Mouse (Mus musculus): Measurements from ENCODE around the gene Cask. TPM values are rescaled to one million over a fixed set of nuclear protein-coding genes. Genes with fewer than 3 reads are reported as not detected.

Gene Cask
- total and polyA plus RNA-seq, 3 experiments: 9.4 to 13.3 TPM; not detected in 1

DNA sequence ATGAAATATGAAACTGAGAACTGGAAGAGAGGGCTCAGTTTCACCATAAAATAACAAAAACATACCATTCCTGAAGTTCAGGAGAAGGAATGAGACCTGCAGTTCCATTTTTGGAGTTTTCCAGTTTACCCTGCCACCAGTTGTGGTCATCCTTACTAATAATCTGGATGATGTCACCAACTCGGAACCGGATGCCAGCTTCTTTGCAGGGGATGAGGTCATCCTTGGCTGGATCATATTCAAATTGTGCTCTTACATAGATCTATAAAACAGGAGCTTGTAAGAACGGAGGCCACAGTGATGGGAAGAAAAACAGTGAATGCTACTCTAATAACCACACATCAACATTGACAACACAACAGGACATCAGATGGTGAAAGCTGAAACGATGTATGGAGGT is 302.1 kb downstream of the Cask start:
- H3K27me3 ChIP-seq (ENCODE audit: control insufficient read depth in 1 of 2, insufficient read depth in 2 of 2, low read length in 2 of 2): no peaks in the 10 kb centered on the region
- DNase-seq (ENCODE audit: low read depth, low spot score): no peak
- H3K9me3 ChIP-seq (replicated peaks; ENCODE audit: insufficient read depth, low read length): no peaks in the 10 kb centered on the region
- no peaks in the 10 kb centered on the region for H3K4me1 ChIP-seq (ENCODE audit: control insufficient read depth in 1 of 2, insufficient read depth in 2 of 2, low read length in 2 of 2)
- H3K36me3 ChIP-seq (ENCODE audit: control insufficient read depth in 1 of 2, insufficient read depth in 2 of 2, low read length in 2 of 2): no peaks in the 10 kb centered on the region; a peak in 1 of 4 replicates
- H3K9ac ChIP-seq (ENCODE audit: control insufficient read depth, low read depth, low read length, poor library complexity, severe bottlenecking): no peak overlapping the region
- H3K27ac ChIP-seq (ENCODE audit: control insufficient read depth, low read depth, low read length): no peak overlapping the region
- H3K4me3 ChIP-seq (ENCODE audit: control insufficient read depth in 1 of 2, insufficient read depth in 1 of 2, low read depth in 2 of 2, low read length in 2 of 2): no peak overlapping the region
- H3K79me2 ChIP-seq (ENCODE audit: control insufficient read depth, insufficient read depth, low read length, poor library complexity): no peaks in the 10 kb centered on the region
- TF ChIP-seq ZMIZ1 (IDR thresholded peaks at IDR 0.05; ENCODE audit: low read depth, low read length): no peak
- no peak for TF ChIP-seq MAFK (IDR thresholded peaks at IDR 0.05; ENCODE audit: borderline replicate concordance, low read depth, low read length)
- no peak for TF ChIP-seq TAL1 (IDR thresholded peaks at IDR 0.05; ENCODE audit: low read length)
- TF ChIP-seq POLR2AphosphoS5 (IDR thresholded peaks at IDR 0.05; ENCODE audit: borderline replicate concordance, low read depth, low read length): no peak
- no peak for TF ChIP-seq ZC3H11A (IDR thresholded peaks at IDR 0.05; ENCODE audit: low read depth, low read length)
- no peak for TF ChIP-seq CHD2 (IDR thresholded peaks at IDR 0.05; ENCODE audit: low read length)
- TF ChIP-seq TBP (IDR thresholded peaks at IDR 0.05; ENCODE audit: low read depth, low read length): no peak

DNA sequence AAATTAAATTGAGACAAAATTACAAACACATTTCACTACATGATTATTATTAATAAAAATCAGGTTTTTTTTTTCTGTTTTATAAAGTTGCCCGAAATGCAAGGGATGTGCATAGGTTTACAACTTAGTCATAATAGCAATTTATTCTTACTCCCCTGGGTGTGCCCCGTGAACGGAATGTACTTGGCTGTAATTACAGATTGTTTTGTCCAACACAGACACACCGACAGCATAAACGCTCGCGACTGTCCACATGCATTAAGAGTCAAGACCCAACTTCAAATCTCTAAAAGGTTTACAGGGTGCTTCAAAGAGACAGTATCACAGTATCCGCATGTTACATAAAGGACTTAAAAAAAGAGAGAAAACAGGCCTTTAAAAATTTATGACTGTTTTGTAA is 329.9 kb downstream of the Cask start:
- H3K36me3 ChIP-seq (ENCODE audit: control insufficient read depth in 1 of 2, insufficient read depth in 2 of 2, low read length in 2 of 2): peaks cover 0 to 3% of the 10 kb centered on the region in 2 experiments; a peak in 1 of 4 replicates
- TF ChIP-seq JUND (IDR thresholded peaks at IDR 0.05; ENCODE audit: low read depth, low read length): no peak
- TF ChIP-seq UBTF (IDR thresholded peaks at IDR 0.05; ENCODE audit: borderline replicate concordance, insufficient read depth, low read depth, low read length): no peak

DNA sequence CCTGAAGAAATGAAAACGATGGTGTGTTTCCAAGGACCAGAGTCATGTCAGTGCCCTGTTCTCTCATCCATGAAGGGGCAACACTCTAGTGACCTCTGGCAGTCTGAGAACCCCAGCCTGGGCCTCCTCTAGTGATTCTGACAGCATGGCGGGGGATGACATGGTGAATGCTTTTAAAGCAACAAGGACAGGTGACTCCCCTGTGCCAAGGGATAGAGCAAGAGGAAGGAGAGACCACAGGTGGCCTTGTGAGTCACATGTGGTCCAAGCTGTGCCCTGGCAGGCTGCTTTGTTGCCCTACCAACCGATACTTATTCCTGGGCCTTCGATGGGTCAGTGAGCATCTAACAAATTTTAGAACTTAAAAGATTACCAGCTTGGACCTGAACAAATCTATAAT is 330.6 kb downstream of the Cask start:
- Histone ChIP-seq H3K4me1 (ENCODE audit: control insufficient read depth in 1 of 2, insufficient read depth in 2 of 2, low read length in 2 of 2) (peaks cover 0 to 17% of the 10 kb centered on the region in 2 experiments; a peak in 2 of 4 replicates), H3K4me3 (ENCODE audit: control insufficient read depth in 1 of 2, insufficient read depth in 1 of 2, low read depth in 2 of 2, low read length in 2 of 2) (no peak overlapping the region), H3K9me3 (replicated peaks; ENCODE audit: insufficient read depth, low read length) (no peaks in the 10 kb centered on the region), H3K27ac (ENCODE audit: control insufficient read depth, low read depth, low read length) (no peak overlapping the region), H3K27me3 (ENCODE audit: control insufficient read depth in 1 of 2, insufficient read depth in 2 of 2, low read length in 2 of 2) (no peaks in the 10 kb centered on the region), H3K9ac (ENCODE audit: control insufficient read depth, low read depth, low read length, poor library complexity, severe bottlenecking) (no peak overlapping the region), H3K36me3 (ENCODE audit: control insufficient read depth in 1 of 2, insufficient read depth in 2 of 2, low read length in 2 of 2) (peaks cover 0 to 3% of the 10 kb centered on the region in 2 experiments; a peak in 1 of 4 replicates), H3K79me2 (ENCODE audit: control insufficient read depth, insufficient read depth, low read length, poor library complexity) (no peaks in the 10 kb centered on the region)
- TF ChIP-seq NRF1 (IDR thresholded peaks at IDR 0.05; ENCODE audit: insufficient read depth, low read depth, low read length, poor library complexity, severe bottlenecking): no peak
- no peak for TF ChIP-seq GABPA (IDR thresholded peaks at IDR 0.05; ENCODE audit: low read depth, low read length)
- TF ChIP-seq MYB (IDR thresholded peaks at IDR 0.05; ENCODE audit: low read depth, low read length): no peak
- no peak for TF ChIP-seq RCOR1 (IDR thresholded peaks at IDR 0.05; ENCODE audit: low read depth, low read length)
- no peak for TF ChIP-seq BHLHE40 (IDR thresholded peaks at IDR 0.05; ENCODE audit: borderline replicate concordance, low read depth, low read length)
- TF ChIP-seq CHD1 (IDR thresholded peaks at IDR 0.05; ENCODE audit: low read depth, low read length): no peak
- no peak for TF ChIP-seq NELFE (IDR thresholded peaks at IDR 0.05; ENCODE audit: low read depth, low read length)
- no peak for TF ChIP-seq SMC3 (IDR thresholded peaks at IDR 0.05; ENCODE audit: low read depth, low read length)
- TF ChIP-seq TBP (IDR thresholded peaks at IDR 0.05; ENCODE audit: low read depth, low read length): no peak
- no peak for TF ChIP-seq POLR2AphosphoS2 (IDR thresholded peaks at IDR 0.05; ENCODE audit: low read length)
- TF ChIP-seq CTCF (IDR thresholded peaks at IDR 0.05 in 2 of 3, conservative IDR thresholded peaks at IDR 0.05 in 1 of 3; ENCODE audit: control insufficient read depth in 1 of 3, insufficient read depth in 1 of 3, low read depth in 2 of 3, low read length in 3 of 3, poor library complexity in 1 of 3, severe bottlenecking in 1 of 3): no peak
- TF ChIP-seq USF2 (IDR thresholded peaks at IDR 0.05; ENCODE audit: borderline replicate concordance in 1 of 2, insufficient read depth in 1 of 2, low read depth in 1 of 2, low read length in 2 of 2): no peak
- no peak for TF ChIP-seq ZC3H11A (IDR thresholded peaks at IDR 0.05; ENCODE audit: low read depth, low read length)
- TF ChIP-seq MAX (IDR thresholded peaks at IDR 0.05; ENCODE audit: low read length): no peak
- no peak for TF ChIP-seq MAZ (IDR thresholded peaks at IDR 0.05; ENCODE audit: low read depth, low read length)
- TF ChIP-seq HCFC1 (IDR thresholded peaks at IDR 0.05; ENCODE audit: low read depth, low read length): no peak
- no peak for TF ChIP-seq ZKSCAN1 (IDR thresholded peaks at IDR 0.05; ENCODE audit: low read depth, low read length)
- TF ChIP-seq MYC (IDR thresholded peaks at IDR 0.05; ENCODE audit: low read depth, low read length): no peak
- TF ChIP-seq GATA1 (IDR thresholded peaks at IDR 0.05; ENCODE audit: low read depth, low read length): no peak
- no peak for DNase-seq (ENCODE audit: low read depth, low spot score)

More for the DNA sequence above, 329.9 kb downstream of the Cask start:
- no peak for DNase-seq (ENCODE audit: low read depth, low spot score)
- Histone ChIP-seq H3K27me3 (ENCODE audit: control insufficient read depth in 1 of 2, insufficient read depth in 2 of 2, low read length in 2 of 2) (no peaks in the 10 kb centered on the region), H3K79me2 (ENCODE audit: control insufficient read depth, insufficient read depth, low read length, poor library complexity) (no peaks in the 10 kb centered on the region), H3K27ac (ENCODE audit: control insufficient read depth, low read depth, low read length) (no peak overlapping the region), H3K4me3 (ENCODE audit: control insufficient read depth in 1 of 2, insufficient read depth in 1 of 2, low read depth in 2 of 2, low read length in 2 of 2) (no peak overlapping the region), H3K9ac (ENCODE audit: control insufficient read depth, low read depth, low read length, poor library complexity, severe bottlenecking) (no peak overlapping the region), H3K4me1 (ENCODE audit: control insufficient read depth in 1 of 2, insufficient read depth in 2 of 2, low read length in 2 of 2) (peaks cover 0 to 17% of the 10 kb centered on the region in 2 experiments; a peak in 2 of 4 replicates), H3K9me3 (replicated peaks; ENCODE audit: insufficient read depth, low read length) (no peaks in the 10 kb centered on the region)
